Mouse (Mus musculus) bone marrow macrophage, adult 2 months (primary cell): Measurements from ENCODE around the gene Clec16a. TPM values are rescaled to one million over a fixed set of nuclear protein-coding genes. Genes with fewer than 3 reads are reported as not detected.

Source experiments
- H3K27ac ChIP-seq: 2 replicates; pipeline ENCODE4 v1.5.1; 2012; ENCODE audit warnings: low read depth, low read length; ENCODE audit not compliant: insufficient read depth
- H3K4me1 ChIP-seq: 2 replicates; pipeline ENCODE4 v1.6.1; 2012; ENCODE audit warnings: low read length; ENCODE audit not compliant: control insufficient read depth, insufficient read depth
- H3K4me3 ChIP-seq: 2 replicates; pipeline ENCODE4 v1.5.1; 2012; ENCODE audit warnings: mild to moderate bottlenecking, low read length, moderate library complexity; ENCODE audit not compliant: insufficient read depth
- CTCF ChIP-seq: IDR thresholded peaks from 2 replicates; pipeline ENCODE4 v1.5.1; 2012; ENCODE audit warnings: low read depth, mild to moderate bottlenecking, low read length, moderate library complexity
- POLR2A ChIP-seq: IDR thresholded peaks from 2 replicates; pipeline ENCODE4 v1.6.1; 2012; ENCODE audit warnings: mild to moderate bottlenecking, low read depth, low read length, borderline replicate concordance
- polyA plus RNA-seq: library from polyadenylated mRNA; stranded (reverse); fragments of >200 nt; gene quantifications from 2 replicates; pipeline ENCODE4 v1.2.4, GENCODE M21; 2012; ENCODE audit not compliant: missing spikeins, insufficient read depth, insufficient read length

Clec16a gene
- polyA plus RNA-seq, 1 experiment = 15.8 TPM

DNA sequence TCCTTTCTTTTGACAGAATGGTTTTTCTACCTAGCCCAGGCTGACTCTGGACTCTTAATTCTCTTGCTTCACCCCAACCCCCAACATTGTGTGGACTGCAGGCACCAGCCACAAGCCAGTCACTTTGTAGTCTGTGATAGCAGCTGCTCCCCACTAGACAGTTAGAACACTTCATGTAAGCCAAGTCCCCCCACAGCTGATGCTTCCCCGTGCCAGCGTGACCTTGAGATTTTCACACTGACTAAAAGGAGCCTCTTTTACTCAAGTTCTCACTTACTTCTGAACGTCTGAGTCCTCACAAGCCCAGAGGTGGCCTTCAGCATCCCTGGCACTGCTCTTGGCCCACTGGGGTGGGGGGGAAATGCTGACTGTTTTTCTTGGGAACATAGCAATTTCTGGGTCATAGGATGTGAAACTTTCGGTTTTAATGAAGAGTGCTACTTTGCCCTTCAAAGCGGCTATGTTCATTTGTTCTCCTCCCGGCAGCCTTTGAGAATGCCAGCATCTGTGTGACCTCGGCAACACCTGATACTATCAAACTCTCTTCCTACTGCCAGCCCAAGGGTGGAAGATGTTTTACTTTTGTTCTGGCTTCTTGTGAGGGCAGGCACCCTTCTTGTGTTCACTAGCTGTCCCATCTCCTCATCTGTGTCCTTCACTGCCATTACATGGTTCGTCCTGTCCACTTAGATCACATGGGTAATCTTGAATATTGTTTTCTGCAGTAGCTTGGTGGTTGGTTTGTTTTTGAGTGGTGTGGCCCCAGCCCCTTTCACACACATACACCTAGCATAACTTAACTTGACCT is 138.3 kb downstream of the Clec16a start:
- H3K4me1 ChIP-seq = no peaks in the 10 kb centered on the region
- no peak overlapping the region for H3K27ac ChIP-seq
- H3K4me3 ChIP-seq = no peak overlapping the region
- TF ChIP-seq CTCF = no peak
- TF ChIP-seq POLR2A = no peak

DNA sequence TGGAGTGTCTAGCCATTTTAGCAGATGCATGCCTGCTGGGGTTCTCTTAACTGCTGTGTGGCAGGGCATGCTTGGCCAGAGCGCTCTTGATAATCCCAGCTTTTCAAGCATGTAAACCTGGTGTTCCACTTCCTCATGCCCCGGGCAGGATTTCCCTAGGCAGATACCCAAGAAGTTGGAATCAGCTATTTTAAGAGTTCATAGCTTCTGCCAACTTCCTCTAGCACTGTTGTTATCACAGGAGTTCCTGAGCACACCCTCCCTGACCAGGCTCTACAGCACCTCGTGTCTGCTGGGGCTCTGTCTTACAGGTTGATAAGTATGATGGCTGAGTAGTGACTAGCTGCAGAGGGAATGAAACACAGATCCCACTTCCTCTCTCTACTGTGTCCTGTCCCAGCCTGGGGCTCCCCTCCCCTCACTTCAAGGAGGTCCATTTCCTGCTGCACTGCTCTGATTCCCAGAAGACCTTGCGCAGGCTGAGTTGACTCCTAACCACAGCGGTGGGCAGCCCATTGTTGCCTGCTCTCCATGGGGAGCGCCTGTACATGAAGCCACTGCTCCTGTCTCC is 144.7 kb downstream of the Clec16a start:
- Histone ChIP-seq H3K27ac (peak overlapping the region; percentile 18; the same call in 1 of the 2 replicates), H3K4me3 (no peak overlapping the region), H3K4me1 (peaks cover 22% of the 10 kb centered on the region)
- TF ChIP-seq CTCF (no peak), POLR2A (no peak)

- H3K4me3 ChIP-seq = no peak overlapping the region
- TF ChIP-seq CTCF = no peak
- no peak for TF ChIP-seq POLR2A
- H3K4me1 ChIP-seq = peaks cover 26% of the 10 kb centered on the region
- no peak overlapping the region for H3K27ac ChIP-seq
These were observed 145.3 kb downstream of the Clec16a start for GRCm38 (mm10) chr16:10690442-10690841.

- Histone ChIP-seq H3K27ac (no peak overlapping the region), H3K4me3 (no peak overlapping the region), H3K4me1 (peaks cover 28% of the 10 kb centered on the region)
- TF ChIP-seq POLR2A = no peak
- TF ChIP-seq CTCF = no peak
These were observed 146.6 kb downstream of the Clec16a start for GRCm38 (mm10) chr16:10691705-10692104.

- Histone ChIP-seq H3K4me1 (peaks cover 28% of the 10 kb centered on the region), H3K4me3 (no peak overlapping the region), H3K27ac (no peak overlapping the region)
- no peak for TF ChIP-seq POLR2A
- no peak for TF ChIP-seq CTCF
These were observed 147.7 kb downstream of the Clec16a start for GRCm38 (mm10) chr16:10692848-10693247.

GRCm38 (mm10) chr16:10693424-10693823 is 148.3 kb downstream of the Clec16a start:
- H3K4me1 ChIP-seq = peaks cover 28% of the 10 kb centered on the region
- H3K27ac ChIP-seq = no peak overlapping the region
- no peak overlapping the region for H3K4me3 ChIP-seq
- TF ChIP-seq CTCF = no peak
- TF ChIP-seq POLR2A = no peak

DNA sequence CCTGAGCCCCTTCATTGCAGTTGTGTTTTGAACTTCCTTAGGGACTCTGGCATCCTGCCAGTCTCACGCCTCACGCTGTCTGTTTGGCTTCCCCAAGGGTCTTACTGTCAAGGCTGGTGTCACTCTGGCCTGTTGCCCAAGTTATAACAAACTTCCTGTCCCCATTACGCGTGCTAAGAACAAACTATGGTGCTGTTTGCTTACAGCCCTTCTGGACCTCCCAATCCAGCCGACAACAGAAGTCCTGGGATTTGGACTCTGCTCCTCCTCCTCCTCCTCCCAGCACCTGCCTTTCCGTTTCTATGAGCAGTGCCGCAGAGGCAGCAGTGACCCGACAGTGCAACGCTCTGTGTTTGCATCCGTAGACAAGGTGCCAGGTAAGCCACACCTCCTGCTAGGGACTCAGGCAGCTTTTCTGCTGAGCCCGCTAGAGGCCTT is 149.3 kb downstream of the Clec16a start:
- Histone ChIP-seq H3K27ac (peak overlapping the region; percentile 62), H3K4me1 (peaks cover 23% of the 10 kb centered on the region), H3K4me3 (no peak overlapping the region)
- no peak for TF ChIP-seq POLR2A

DNA sequence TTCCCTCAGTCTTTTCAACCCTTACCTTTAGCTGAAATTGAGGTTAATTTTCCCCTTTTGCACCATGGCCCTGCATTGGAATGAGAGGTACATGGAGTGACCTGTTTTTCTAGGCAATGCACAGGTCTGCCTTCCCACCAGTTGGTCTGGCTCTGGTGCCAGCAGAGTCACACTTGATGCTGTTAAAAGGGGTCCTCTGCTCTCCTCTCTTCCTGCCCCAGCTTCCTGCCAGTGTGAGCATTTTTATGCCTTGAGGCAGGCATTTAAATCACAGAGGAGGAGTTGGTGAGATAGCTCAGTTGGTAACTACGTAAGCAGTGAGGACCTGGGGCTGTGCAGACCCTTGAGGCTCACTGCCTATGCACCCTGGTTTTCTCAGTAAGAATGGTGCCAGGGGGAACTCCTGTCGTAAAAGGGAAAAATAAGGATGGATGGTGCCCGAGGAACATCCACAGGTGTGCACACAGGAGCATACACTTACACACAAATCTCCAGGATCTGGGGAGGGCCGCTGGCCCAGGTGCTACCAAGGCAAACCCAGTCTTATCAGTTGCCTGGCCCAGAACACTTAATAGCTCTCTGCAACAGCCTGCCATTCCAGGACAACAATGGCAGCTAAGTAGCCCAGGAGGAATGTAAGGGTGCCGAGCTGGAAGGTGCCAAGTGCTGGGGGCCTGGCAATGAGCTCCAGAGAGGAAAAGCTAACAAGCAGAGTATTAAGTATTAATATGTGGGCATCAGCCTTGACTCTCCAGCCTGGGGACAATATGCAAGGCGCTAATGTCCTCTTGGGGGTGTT is 152.9 kb downstream of the Clec16a start:
- TF ChIP-seq CTCF (no peak), POLR2A (no peak)
- Histone ChIP-seq H3K4me1 (peaks cover 31% of the 10 kb centered on the region), H3K4me3 (no peak overlapping the region), H3K27ac (no peak overlapping the region)

DNA sequence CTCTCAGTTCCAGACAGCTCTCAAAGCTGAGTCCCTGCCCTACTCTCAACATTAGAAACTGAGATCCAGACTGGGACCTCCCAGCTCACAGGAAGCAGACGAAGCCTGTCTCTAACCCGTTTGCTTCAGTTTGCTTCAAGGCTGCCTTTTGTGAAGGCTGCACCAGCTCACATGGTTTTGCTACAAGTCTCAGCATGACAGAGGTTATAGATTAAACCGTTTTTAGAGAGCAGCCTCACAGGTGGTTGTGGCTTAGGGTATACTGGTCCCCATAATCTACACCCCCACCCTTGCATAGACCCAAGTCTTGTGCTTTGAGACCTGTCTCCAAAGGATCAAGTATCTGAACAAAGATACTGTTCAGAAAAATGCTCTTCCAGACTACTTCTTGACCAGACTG is 154.2 kb downstream of the Clec16a start:
- no peak overlapping the region for H3K4me3 ChIP-seq
- no peak overlapping the region for H3K27ac ChIP-seq
- TF ChIP-seq POLR2A (no peak), CTCF (no peak)
- H3K4me1 ChIP-seq = peaks cover 39% of the 10 kb centered on the region
